Mouse (Mus musculus) T-cell, adult 2 months (primary cell): ENCODE results near the gene Dctn2.
A peak's percentile ranks its signal among the peaks of the same experiment; 100 is the strongest.
"Not testable (repeated sequence)": the region's sequence is repeated elsewhere in the genome, so short reads cannot be mapped to it uniquely, and the experiment has no call there.

Experiments
- DNase-seq: peaks from one replicate; pipeline ENCODE4 v3.0.0; 2022; ENCODE audit warnings: low spot score

Dctn2 gene

DNA sequence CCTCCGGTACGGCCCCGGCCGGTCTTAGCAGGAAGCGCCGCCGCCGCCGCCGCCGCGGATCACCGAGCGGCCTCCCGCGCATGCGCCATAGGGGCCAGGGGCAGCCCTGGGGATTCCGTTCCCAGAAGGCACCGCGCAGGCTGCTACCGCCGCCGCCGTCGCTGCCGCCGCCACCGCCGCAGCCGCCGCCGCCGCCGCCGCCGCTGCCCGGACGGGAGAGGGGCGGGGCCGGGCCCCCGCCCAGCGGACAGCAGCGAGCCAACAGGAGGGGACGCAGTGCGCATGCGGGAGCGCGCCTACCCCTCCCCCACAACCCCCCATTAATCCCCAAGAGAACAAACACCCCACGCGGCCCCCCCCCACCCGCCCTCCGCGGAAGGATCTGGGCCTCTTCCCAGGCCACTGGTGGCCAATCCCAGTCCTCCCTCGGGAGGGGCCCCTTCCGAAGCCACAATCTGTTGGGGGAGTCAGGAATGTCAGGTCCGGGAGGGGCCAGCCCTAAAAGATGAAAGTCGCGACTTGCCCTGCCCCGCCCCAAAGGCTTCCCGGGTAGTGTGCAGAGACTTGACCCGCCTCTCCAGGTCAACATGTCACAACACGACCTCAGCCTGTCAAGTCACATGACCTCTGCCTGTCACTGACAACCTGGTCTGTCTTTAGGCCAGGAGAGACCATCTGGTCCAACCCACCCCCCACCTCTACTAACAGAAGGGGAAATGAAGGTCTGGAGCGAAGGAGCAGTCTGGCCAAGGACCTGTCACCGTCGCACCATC lies 22.8 kb downstream of the Dctn2 start, which contains the start of gene Mbd6:
TSS of gene Mbd6 (minus strand) at position 219 of the 773 bp plus-strand sequence.
- DNase-seq = peak; percentile 92

DNA sequence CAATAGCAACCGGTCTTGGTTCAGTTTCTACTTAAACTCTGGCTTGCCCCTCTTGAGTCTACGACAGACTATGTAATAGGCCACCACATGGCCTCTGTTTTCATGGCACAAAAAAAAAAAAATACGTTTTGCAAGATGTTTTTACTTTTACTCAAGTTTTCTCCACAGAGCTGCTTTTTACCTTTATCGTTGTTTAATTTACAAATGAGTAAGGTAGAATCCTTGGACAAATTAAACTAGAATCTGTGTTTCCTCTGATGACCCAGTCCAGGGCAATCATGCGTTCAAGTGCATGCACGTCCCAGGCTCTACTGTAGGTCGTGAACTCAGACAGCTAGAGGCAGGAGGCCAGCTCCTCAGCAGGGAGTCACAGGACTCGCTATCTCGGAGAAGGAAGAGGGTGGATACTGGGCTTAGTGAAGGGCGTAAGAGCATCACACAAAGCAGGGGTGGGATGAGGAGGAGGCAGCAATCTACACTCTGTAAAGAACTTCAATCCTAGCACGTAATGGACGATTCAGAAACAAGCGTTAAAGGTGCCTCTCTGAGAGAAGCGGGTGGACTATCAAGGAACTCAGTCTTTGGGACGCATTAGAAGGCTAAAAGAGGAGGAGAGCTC lies 23.5 kb downstream of the Dctn2 start:
- peak; percentile 68 for DNase-seq

DNA sequence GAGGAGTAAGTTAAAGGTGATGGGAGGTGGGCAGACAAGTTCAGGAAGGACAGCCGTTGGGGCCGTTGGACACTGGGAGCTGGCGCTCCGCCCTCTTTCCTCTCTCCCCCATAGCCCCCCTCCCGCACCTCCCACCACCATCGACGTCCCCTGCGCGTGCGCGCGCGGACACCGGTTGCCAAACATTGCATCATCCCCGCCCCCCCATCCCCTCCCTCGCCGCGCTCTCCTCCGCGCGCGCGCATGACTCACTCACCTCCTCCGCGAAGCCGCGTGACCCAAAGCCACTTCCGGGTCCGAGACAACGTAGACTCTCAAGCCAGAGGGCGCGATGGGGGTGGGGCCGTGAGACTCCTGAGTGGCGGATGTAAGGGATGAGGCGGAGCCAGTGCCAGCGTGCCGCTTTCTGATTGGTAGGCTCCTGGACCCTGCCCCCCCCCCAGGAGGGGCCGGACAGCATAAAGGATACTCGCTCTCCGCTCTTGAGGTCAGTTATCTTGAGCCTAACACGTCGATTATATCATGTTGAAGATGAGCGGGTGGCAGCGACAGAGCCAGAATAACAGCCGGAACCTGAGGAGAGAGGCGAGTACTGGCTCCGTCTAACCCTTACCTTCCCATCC lies 24.2 kb downstream of the Dctn2 start:
- peak; percentile 99 for DNase-seq

DNA sequence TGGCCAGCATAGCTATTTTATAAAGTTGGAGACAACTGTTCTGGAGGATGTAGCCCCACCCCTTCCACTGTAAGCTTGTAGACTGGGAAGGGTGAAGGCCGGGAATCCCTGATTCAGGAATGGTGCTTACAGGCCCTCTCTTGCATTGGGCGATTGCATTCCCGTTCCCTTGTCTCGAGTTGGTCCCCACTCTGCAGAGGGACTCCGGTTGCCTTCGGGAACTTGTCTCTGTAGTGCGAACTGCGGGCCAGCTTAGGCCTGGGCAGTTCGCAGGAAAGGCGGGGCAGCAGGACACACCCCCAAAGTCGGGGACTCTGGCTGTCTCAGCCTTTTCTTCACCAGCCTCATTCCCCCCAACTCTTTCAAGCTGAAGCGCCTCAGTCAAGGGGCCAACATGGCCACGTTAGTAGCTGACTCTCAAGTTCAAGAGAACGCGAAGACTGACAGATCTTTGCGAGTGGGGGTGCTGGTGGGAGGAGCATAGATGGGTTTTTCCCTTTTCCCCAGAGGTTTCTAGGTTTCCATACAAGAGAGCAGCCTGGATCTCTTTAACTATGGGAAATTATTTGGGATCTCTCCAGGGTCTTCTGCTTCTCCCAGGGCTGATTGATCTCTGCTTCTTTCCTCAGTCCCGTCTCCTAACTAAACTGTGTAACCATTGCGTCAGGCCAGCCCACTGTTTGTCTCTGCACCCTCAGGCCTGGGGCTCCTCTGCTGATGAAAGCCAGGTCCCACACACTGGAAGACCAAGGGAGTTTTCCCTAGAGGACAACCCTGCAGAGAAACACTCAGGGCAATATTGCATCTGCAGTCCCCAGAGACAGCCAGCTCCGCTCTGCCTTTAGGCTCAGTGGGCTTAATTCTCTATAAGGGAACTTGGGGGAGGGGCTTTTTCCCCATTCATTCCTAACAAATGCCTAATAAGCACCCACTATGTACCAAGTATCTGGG lies 25.0 kb downstream of the Dctn2 start:
- DNase-seq = peak; percentile 59

DNA sequence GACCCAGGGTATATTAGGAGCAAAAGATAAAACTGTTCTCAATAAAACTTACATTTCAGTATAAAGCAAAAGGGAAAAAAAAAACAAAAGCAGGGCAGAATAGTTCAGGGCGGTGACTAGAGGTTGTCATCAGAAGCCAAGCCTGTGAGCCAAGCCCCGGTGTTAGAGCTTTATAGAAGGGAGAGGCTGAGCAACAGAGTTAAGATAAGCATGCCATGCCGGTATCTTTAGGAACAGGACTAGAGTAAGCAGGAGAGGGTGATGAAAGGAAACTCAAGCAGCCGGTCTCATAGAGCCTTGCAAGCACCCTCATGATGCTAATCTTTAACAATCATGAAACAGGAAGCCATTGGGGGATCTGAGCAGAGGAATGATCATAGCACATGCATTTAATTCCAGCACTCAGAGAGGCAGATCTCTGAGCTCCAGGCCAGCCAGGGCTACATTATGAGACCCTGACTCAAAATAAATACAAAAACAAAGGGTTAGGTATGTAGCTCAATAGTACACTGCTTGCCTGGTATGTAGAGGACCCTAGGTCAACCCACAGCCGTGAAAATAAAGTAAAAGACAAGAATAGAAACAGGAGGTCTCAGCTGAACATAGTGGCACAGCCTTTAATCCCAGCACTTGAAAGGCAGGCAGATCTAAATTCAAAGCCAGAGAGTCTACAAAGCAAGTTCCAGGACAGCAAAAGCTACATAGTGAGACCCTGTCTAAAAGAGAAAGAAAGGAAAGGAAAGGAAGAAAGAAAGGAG lies 25.9 kb downstream of the Dctn2 start:
- DNase-seq = peak; percentile 16

DNA sequence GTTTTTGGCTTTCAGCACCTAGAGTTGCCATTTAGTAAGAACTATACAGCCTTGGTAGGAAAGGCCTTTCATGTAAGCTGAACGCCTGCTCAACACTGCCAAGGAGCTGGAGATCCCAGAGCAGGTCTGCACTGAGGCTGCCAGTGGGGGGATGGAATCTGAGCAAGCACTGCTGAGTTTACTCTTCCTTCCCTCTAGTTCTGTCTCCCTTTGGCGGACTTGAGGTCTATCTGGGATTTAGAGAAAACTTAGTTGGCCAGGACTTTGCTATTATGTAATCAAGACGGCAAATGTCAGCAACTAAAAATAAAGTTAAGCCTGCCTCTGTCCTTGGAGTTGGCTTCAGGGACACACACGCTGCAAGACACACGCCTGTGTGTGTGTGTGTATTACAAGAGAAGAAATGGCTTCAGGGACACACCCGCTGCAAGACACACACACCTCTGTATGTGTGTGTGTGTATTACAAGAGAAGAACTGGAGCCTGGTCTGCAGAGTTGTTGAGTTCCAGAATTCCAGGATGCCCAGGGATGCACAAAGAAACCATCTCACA lies 26.9 kb downstream of the Dctn2 start:
- DNase-seq = no peak

DNA sequence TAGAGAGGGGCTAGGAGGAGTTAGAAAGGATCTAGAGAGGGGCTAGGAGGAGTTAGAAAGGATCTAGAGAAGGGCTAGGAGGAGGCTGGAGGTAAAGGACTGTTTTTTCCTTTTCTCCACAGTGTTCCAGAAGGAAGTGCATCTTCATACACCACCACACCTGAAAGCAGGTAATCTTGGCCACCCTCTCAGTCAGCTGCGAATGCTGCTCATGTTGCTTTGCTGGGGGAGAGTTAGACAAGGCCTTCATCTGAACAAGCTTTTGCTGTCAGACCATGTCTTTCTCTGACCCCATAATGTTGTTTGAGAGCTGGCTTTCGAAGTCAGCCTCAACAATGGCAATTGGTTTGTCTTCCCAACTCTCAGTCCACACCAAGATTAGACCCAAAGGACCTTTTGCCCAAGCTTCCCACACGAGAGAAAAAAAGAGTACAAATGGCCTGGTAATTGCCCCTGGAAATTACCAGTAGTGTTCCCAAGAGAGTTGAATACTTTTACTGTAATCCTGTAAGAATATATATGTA lies 27.5 kb downstream of the Dctn2 start:
- DNase-seq = no peak

DNA sequence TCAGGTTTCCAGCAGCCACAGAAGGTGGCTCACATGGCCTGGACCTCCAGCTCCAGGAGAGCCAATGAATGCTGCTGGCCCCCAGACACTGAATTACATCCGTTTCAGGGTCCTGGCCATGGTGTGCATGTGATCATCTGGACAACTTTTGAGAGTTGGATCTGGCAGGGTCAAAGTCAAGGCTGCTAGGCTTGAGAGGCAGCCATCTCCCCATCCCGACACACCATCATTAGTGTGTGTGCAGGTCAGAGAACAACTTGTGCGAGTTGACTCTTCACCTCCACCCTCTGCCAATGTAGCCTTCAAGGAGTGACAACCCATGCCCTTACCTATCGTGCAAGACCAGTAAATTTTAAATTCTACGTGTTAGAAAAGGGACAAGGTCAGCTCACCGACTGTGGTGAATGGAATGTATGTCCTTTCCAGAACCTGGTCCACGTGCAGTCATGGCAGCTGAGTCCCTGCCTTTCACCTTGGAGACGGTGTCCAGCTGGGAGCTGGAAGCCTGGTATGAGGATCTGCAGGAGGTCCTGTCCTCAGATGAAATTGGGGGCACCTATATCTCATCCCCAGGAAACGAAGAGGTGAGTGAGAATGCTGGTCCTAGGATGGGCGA lies 28.8 kb downstream of the Dctn2 start:
- no peak for DNase-seq

DNA sequence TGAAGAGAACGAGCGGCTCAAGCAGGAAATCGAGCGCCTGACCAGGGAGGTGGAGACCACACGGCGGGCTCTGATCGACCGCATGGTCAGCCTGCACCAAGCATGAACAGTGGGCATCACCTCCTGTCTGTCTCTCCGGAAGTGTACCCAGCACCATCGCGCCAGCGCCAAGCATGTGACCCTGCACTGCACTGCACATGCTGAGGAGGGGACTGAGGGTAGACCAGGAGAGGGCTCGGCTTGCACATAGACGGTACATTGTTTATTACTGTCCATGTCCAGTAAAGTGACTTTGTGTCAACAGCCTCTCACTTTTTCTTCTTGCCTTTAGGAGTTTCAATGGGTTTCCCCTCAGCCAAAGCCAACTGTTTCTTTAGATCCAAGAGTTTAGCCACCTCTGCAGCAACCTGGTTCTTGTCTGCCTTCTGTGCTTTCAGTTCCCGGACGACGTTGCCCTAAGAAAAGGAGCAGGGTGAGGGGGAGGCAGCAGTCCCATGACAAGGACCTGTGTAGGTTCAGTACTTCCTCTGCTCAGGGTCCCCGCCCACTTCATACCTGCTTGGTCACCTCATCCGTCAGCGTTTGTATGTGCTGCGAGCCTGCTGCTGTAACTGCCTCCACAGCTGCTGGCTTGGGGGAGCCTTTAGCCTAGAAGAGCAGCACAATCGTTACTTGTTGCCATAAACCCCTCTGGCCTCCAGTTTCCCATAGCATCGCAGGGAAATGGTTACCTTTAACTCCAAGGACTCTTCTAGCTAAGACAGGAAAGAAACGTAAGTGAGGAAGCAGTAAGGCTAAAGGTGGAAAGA lies 30.0 kb downstream of the Dctn2 start:
- no peak for DNase-seq

DNA sequence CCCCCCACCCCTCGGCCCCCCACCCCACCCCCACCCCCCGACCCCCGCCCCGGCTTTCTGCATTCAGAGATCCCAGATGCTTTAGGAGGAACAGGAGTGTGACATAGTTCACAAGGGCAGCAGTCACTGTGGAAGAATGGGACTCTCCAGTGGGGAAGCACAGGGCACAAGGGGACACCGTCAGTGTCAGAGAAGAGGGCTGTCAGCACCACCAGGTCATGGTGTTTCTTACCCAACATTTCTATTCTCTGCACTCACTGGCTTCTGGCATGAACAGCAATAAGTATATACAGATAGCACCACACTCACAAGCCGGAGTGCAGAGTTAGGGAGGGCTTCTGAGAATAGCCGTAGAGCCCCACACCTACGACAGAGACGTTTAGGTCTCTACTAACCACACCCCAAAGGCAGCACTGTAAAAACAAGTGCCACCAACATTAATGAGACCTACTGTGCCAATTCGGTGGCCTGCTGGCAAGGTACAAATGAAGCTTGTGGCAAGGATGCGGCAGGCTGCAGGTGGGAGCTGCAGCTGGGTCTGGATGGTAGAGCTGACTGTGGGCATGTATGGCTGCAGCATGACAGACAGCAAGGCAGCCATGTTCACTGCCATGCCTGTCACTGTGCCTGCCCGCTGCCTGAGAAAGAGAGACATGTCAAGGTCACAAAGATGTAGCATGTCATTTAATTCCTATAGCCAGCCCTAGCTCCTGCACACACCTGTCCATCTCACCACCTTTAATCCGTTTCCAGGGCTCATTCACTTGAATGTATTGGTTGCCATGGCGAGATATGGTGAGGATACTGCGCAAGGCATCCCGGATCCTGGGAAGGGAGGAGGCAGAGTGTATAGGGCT lies 31.1 kb downstream of the Dctn2 start:
- DNase-seq = no peak

DNA sequence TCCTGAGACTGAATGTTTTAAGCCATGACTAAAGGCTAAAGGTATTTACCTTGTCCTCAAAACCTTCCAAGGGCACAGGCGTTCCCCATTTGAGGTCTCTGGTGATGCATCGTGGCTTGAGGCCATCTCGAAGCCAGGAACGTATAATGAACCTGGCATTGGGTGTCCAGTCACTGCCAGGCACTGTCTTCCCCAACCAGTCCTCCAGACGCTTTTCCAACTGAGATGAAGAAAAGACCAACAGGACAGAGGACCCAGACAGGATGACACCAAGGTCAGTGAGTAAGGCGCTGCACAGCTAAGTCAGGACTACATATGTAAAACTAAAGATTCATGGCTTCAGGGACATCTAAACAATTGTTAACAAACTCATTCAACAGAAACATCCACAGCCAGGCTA lies 34.2 kb downstream of the Dctn2 start:
- DNase-seq = no peak

DNA sequence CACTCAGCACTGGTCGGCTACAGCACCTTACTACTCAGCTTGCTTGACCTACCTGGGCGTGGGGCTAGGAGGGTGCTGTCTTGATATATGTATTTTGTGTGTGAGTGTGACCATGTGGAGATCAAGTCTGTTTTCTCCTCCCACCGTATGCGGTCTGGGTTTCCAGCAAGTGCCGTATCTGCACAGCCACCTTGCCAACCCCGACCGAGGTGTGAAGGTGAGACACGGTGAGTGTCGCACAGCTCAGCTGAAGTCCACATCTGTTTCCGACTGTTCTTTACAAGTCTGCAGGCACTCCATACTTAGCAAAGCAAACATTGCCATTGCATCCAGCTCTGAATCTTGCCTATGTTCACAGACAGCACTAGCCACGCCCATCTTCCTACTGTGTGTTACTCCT lies 37.0 kb downstream of the Dctn2 start:
- no peak for DNase-seq

DNA sequence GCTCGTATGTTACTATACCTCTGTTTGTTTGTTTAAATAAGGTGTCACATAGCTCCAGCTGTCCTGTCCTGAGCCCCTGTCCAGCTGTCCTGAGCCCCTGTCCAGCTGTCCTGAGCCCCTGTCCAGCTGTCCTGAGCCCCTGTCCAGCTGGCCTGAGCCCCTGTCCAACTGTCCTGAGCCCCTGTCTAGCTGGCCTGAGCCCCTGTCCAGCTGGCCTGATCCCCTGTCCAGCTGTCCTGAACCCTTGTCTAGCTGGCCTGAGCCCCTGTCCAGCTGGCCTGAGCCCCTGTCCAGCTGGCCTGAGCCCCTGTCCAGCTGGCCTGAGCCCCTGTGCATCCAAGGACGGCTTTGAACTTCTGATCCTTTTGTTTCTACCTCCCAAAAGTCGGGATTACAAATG lies 43.0 kb downstream of the Dctn2 start:
- DNase-seq = not testable (repeated sequence)

DNA sequence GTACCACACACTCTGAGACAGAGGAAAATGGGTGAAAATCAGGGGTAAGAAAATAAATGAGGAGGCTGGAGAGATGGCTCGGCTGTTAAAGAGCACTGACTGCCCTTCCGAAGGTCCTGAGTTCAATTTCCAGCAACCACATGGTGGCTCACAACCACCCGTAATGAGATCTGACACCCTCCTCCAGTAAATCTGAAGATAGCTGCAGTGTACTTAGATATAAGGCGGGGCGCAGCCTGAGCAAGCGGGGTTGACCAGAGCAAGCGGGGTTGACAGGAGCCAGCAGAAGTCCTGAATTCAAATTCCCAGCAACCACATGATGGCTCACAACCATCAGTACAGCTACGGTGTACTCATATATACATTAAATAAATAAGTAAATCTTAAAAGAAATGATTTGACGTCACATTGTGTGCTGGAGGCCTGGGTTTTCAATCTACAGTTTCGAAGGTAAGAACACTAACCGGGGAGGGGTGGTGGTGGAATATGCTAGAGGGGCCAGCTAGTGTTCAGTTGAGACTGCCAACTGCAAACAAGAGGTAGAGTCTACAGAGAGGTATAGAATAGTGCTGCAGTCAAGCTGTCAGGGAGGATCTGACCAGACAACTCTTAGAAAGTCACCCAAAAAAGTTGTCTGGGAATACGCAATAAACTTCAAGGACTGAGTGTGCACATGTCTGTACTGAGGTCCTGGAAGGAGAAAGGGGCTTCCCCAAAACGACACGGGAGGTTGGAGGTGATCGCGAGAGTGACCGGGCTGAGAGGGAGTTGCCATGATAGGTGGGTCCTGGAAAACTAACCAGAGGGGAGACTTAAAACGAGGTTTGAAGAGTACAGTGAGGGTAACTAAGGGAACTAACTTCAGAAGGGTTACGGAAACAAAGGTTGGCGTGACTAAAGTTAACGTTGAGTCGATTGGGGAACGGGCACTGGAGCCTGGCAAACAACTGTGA lies 44.6 kb downstream of the Dctn2 start:
- no peak for DNase-seq

DNA sequence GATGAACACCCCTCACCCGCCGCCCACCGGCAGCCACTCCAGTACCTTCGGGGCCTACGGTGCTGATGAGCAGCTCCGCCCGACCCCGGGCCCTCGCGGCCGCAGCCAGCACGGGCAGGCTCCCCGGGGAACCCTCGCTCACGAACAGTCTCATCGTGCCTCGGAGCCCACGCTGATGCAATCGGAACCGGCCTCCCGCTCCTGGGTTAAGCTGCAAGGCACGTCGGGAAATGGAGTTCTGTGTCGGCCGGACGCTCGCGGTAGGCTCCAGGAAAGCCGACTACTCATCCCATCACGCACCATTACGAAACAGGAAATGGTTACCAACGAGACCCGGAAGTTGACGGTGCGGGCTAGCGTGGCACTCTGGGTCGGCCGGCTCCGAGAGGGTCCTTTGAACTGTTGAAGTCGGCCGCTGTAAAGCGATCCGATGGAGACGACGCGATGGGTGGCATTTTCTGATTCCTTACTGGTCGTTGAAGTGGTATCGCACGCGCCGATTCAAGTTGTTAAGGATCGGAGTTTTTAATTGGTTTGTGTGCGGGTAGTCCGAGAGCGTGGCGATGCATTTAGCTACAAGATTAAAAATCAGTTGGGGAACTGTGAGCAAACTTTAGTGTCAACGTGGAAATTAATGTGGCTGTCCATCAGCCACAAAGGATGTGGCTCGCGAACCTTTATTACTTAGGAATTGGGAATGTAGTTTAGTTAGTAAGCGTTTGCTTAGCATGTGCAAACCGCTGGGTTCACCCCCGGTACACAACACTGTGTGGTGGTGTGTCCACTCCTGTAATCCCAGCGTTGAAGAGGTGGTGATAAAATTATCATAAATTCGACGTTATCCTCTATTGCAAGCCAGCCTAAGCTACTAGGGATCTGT lies 45.5 kb downstream of the Dctn2 start, which contains the start of gene Mars:
TSS of gene Mars (minus strand) at position 311 of the 880 bp plus-strand sequence.
- peak; percentile 96 for DNase-seq

DNA sequence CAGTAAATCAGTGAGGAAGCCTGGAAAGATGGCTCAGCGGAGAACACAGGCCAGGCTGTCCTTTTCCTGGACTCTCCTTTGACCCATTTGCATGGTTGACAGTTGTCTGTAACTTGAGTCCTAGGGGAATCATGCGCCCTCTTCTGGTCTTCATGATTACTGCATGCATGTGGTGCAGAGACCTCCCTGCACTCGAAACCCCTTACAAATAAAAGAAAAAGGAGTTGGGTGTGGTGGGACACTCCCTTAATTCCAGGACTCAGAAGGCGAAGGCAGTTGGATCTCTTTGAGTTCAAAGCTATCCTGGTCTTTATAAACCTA lies 46.1 kb downstream of the Dctn2 start:
- peak; percentile 79 for DNase-seq
